Mouse (Mus musculus): Measurements from ENCODE around the gene Eva1a.

Gene Eva1a

GRCm38 (mm10) chr6:82070459-82070858, 29.6 kb downstream of the Eva1a start:
- DNase-seq = no peak

- no peak for DNase-seq
These were observed 32.2 kb downstream of the Eva1a start for GRCm38 (mm10) chr6:82073011-82073410.

GRCm38 (mm10) chr6:82073567-82073966, 32.7 kb downstream of the Eva1a start:
- DNase-seq = no peak

- DNase-seq = no peak
These were observed 35.5 kb downstream of the Eva1a start for GRCm38 (mm10) chr6:82076364-82076763.

- DNase-seq = no peak
These were observed 38.0 kb downstream of the Eva1a start for GRCm38 (mm10) chr6:82078875-82079274.

GRCm38 (mm10) chr6:82083655-82084054, 42.8 kb downstream of the Eva1a start:
- DNase-seq = no peak

GRCm38 (mm10) chr6:82084235-82084634, 43.4 kb downstream of the Eva1a start:
- no peak for DNase-seq

GRCm38 (mm10) chr6:82085313-82085908, 44.6 kb downstream of the Eva1a start:
- DNase-seq = no peak

GRCm38 (mm10) chr6:82088133-82088532, 47.3 kb downstream of the Eva1a start:
- no peak for DNase-seq

GRCm38 (mm10) chr6:82091773-82092172, 50.9 kb downstream of the Eva1a start:
- no peak for DNase-seq

GRCm38 (mm10) chr6:82097705-82098104, 56.9 kb downstream of the Eva1a start:
- no peak for DNase-seq

GRCm38 (mm10) chr6:82098456-82098855, 57.6 kb downstream of the Eva1a start:
- DNase-seq = no peak

- DNase-seq = no peak
These were observed 69.6 kb downstream of the Eva1a start for GRCm38 (mm10) chr6:82110473-82110872.

GRCm38 (mm10) chr6:82111111-82111510, 70.3 kb downstream of the Eva1a start:
- DNase-seq = no peak

- no peak for DNase-seq
These were observed 70.7 kb downstream of the Eva1a start for GRCm38 (mm10) chr6:82111540-82111939.

GRCm38 (mm10) chr6:82112127-82113090, 71.6 kb downstream of the Eva1a start:
- DNase-seq = no peak

- no peak for DNase-seq
These were observed 74.6 kb downstream of the Eva1a start for GRCm38 (mm10) chr6:82115335-82115965.

- DNase-seq = no peak
These were observed 75.3 kb downstream of the Eva1a start for GRCm38 (mm10) chr6:82116176-82116575.

GRCm38 (mm10) chr6:82117871-82118270, 77.0 kb downstream of the Eva1a start:
- DNase-seq = no peak

GRCm38 (mm10) chr6:82119322-82120162, 78.7 kb downstream of the Eva1a start:
- no peak for DNase-seq

GRCm38 (mm10) chr6:82125134-82125533, 84.3 kb downstream of the Eva1a start:
- DNase-seq = no peak

- DNase-seq = no peak
These were observed 87.0 kb downstream of the Eva1a start for GRCm38 (mm10) chr6:82127827-82128226.

Data from thymus, postnatal 14 days (tissue).